Mouse (Mus musculus) neural tube, embryonic 15.5 days (tissue): ENCODE data around the gene Gfpt2. TPM values are rescaled to one million over a fixed set of nuclear protein-coding genes. Genes with fewer than 3 reads are reported as not detected.

ENCODE experiments used
- ATAC-seq: fragments of 200-750 bp; cut with Nextera tagmentation; 2 replicates; pipeline ENCODE4 v1.8.0; 2017; ENCODE audit warnings: mild to moderate bottlenecking, moderate TSS enrichment, moderate library complexity; ENCODE audit not compliant: low FRiP score
- H3K27ac ChIP-seq: fragments of 300-500 bp; sonication (generic); replicated peaks from 2 replicates; pipeline ENCODE4 v1.5.1; 2015; ENCODE audit warnings: mild to moderate bottlenecking, inconsistent platforms
- H3K27me3 ChIP-seq: fragments of 300-500 bp; sonication (generic); replicated peaks from 2 replicates; pipeline ENCODE4 v1.6.1; 2015; ENCODE audit warnings: inconsistent platforms
- H3K36me3 ChIP-seq: fragments of 300-500 bp; sonication (generic); 2 replicates; pipeline ENCODE4 v1.6.1; 2015; ENCODE audit warnings: inconsistent platforms
- H3K4me1 ChIP-seq: fragments of 300-500 bp; sonication (generic); 2 replicates; pipeline ENCODE4 v1.6.1; 2015; ENCODE audit warnings: inconsistent platforms
- H3K4me2 ChIP-seq: fragments of 300-500 bp; sonication (generic); 2 replicates; pipeline ENCODE4 v1.6.1; 2015; ENCODE audit warnings: inconsistent platforms, mild to moderate bottlenecking, moderate library complexity
- H3K4me3 ChIP-seq: fragments of 300-500 bp; sonication (generic); replicated peaks from 2 replicates; pipeline ENCODE4 v1.5.1; 2015; ENCODE audit warnings: mild to moderate bottlenecking, inconsistent platforms
- H3K9ac ChIP-seq: fragments of 300-500 bp; sonication (generic); replicated peaks from 2 replicates; pipeline ENCODE4 v1.6.1; 2015; ENCODE audit warnings: mild to moderate bottlenecking, inconsistent platforms
- H3K9me3 ChIP-seq: fragments of 300-500 bp; sonication (generic); replicated peaks from 2 replicates; pipeline ENCODE4 v1.6.1; 2016; ENCODE audit warnings: inconsistent platforms
- WGBS: fragments of 180-500 bp; shearing (Covaris S2); methylation state at CpG from one replicate; pipeline ENCODE4 v1.1.7; 2015; ENCODE audit warnings: mixed read lengths; 5-methylcytosine and 5-hydroxymethylcytosine counted together
- polyA plus RNA-seq: library from polyadenylated mRNA; unstranded; fragments of >200 nt; fragmentation: Nextera tagmentation; extraction: Ambion mirVana; gene quantifications from 2 replicates; pipeline ENCODE4 v1.2.1, GENCODE M21; 2015

The Gfpt2 gene
- polyA plus RNA-seq, 1 experiment from 2014 or later, result 5.3 TPM

GRCm38 (mm10) chr11:49822337-49822736 is 28.4 kb downstream of the Gfpt2 start:
- ATAC-seq, result no peak
- Histone ChIP-seq H3K36me3 (peaks cover 23% of the 10 kb centered on the region), H3K4me1 (no peaks in the 10 kb centered on the region), H3K27ac (no peak overlapping the region), H3K27me3 (no peaks in the 10 kb centered on the region), H3K4me3 (no peak overlapping the region), H3K9me3 (no peaks in the 10 kb centered on the region), H3K9ac (no peak overlapping the region), H3K4me2 (no peak overlapping the region)
- 97% methylated on average over 2 of the region's 2 CpGs for WGBS

GRCm38 (mm10) chr11:49824896-49825295 is 30.9 kb downstream of the Gfpt2 start:
- Histone ChIP-seq H3K27me3 (no peaks in the 10 kb centered on the region), H3K4me3 (no peak overlapping the region), H3K27ac (no peak overlapping the region), H3K4me1 (no peaks in the 10 kb centered on the region), H3K9me3 (no peaks in the 10 kb centered on the region), H3K36me3 (peaks cover 23% of the 10 kb centered on the region), H3K4me2 (no peak overlapping the region), H3K9ac (no peak overlapping the region)
- no peak for ATAC-seq
- 50% methylated on average over 2 of the region's 2 CpGs for WGBS

- Histone ChIP-seq H3K36me3 (peaks cover 23% of the 10 kb centered on the region), H3K9me3 (no peaks in the 10 kb centered on the region), H3K27me3 (no peaks in the 10 kb centered on the region), H3K27ac (no peak overlapping the region), H3K4me3 (no peak overlapping the region), H3K4me2 (no peak overlapping the region), H3K9ac (no peak overlapping the region), H3K4me1 (no peaks in the 10 kb centered on the region)
- 29% methylated on average over 6 of the region's 6 CpGs for WGBS
- ATAC-seq, result no peak
Measured at GRCm38 (mm10) chr11:49827243-49827642, 33.3 kb downstream of the Gfpt2 start.

- Histone ChIP-seq H3K27me3 (no peaks in the 10 kb centered on the region), H3K9ac (no peak overlapping the region), H3K27ac (no peak overlapping the region), H3K36me3 (peaks cover 12% of the 10 kb centered on the region), H3K9me3 (no peaks in the 10 kb centered on the region), H3K4me2 (no peak overlapping the region), H3K4me3 (no peak overlapping the region), H3K4me1 (no peaks in the 10 kb centered on the region)
- no peak for ATAC-seq
- WGBS, result 87% methylated on average over 7 of the region's 7 CpGs
Measured at GRCm38 (mm10) chr11:49829176-49829745, 35.3 kb downstream of the Gfpt2 start.

- no peaks in the 10 kb centered on the region for H3K4me1 ChIP-seq
- H3K36me3 ChIP-seq, result peaks cover 12% of the 10 kb centered on the region
- WGBS, result 80% methylated on average over 12 of the region's 12 CpGs
- no peak for ATAC-seq
- no peak overlapping the region for H3K4me2 ChIP-seq
- no peaks in the 10 kb centered on the region for H3K27me3 ChIP-seq
- H3K9me3 ChIP-seq, result no peaks in the 10 kb centered on the region
- no peak overlapping the region for H3K27ac ChIP-seq
- H3K4me3 ChIP-seq, result no peak overlapping the region
- H3K9ac ChIP-seq, result no peak overlapping the region
Measured at GRCm38 (mm10) chr11:49831980-49832379, 38.0 kb downstream of the Gfpt2 start.

GRCm38 (mm10) chr11:49832962-49833361 is 39.0 kb downstream of the Gfpt2 start:
- Histone ChIP-seq H3K4me1 (no peaks in the 10 kb centered on the region), H3K9ac (no peak overlapping the region), H3K4me2 (no peak overlapping the region), H3K9me3 (no peaks in the 10 kb centered on the region), H3K27me3 (no peaks in the 10 kb centered on the region), H3K4me3 (no peak overlapping the region), H3K36me3 (peaks cover 14% of the 10 kb centered on the region), H3K27ac (no peak overlapping the region)
- no peak for ATAC-seq
- 91% methylated on average over 5 of the region's 5 CpGs for WGBS

GRCm38 (mm10) chr11:49834248-49834647 is 40.3 kb downstream of the Gfpt2 start:
- H3K4me2 ChIP-seq, result no peak overlapping the region
- H3K9ac ChIP-seq, result no peak overlapping the region
- no peaks in the 10 kb centered on the region for H3K27me3 ChIP-seq
- H3K4me1 ChIP-seq, result no peaks in the 10 kb centered on the region
- no peak for ATAC-seq
- no peak overlapping the region for H3K4me3 ChIP-seq
- no peak overlapping the region for H3K27ac ChIP-seq
- H3K36me3 ChIP-seq, result peaks cover 14% of the 10 kb centered on the region
- WGBS, result 95% methylated on average over 6 of the region's 6 CpGs
- H3K9me3 ChIP-seq, result no peaks in the 10 kb centered on the region

- ATAC-seq, result no peak
- no peak overlapping the region for H3K4me2 ChIP-seq
- no peak overlapping the region for H3K27ac ChIP-seq
- no peaks in the 10 kb centered on the region for H3K9me3 ChIP-seq
- H3K9ac ChIP-seq, result no peak overlapping the region
- H3K4me1 ChIP-seq, result no peaks in the 10 kb centered on the region
- H3K36me3 ChIP-seq, result peaks cover 14% of the 10 kb centered on the region
- H3K27me3 ChIP-seq, result no peaks in the 10 kb centered on the region
- WGBS, result 95% methylated on average over 11 of the region's 11 CpGs
- H3K4me3 ChIP-seq, result no peak overlapping the region
Measured at GRCm38 (mm10) chr11:49835257-49835956, 41.4 kb downstream of the Gfpt2 start.

- H3K9me3 ChIP-seq, result no peaks in the 10 kb centered on the region
- no peak overlapping the region for H3K9ac ChIP-seq
- no peak for ATAC-seq
- H3K4me1 ChIP-seq, result no peaks in the 10 kb centered on the region
- H3K4me3 ChIP-seq, result no peak overlapping the region
- H3K4me2 ChIP-seq, result no peak overlapping the region
- H3K36me3 ChIP-seq, result peaks cover 14% of the 10 kb centered on the region
- WGBS, result 53% methylated on average over 13 of the region's 13 CpGs
- no peaks in the 10 kb centered on the region for H3K27me3 ChIP-seq
- H3K27ac ChIP-seq, result no peak overlapping the region
Measured at GRCm38 (mm10) chr11:49837717-49838407, 43.9 kb downstream of the Gfpt2 start.

- no peak overlapping the region for H3K4me3 ChIP-seq
- no peak overlapping the region for H3K9ac ChIP-seq
- 0 out of 2 replicates have a peak, but pooled peaks cover 5% of the 10 kb centered on the region for H3K36me3 ChIP-seq
- H3K27ac ChIP-seq, result no peak overlapping the region
- WGBS, result 100% methylated on average over 1 of the region's 1 CpGs
- no peaks in the 10 kb centered on the region for H3K27me3 ChIP-seq
- ATAC-seq, result no peak
- H3K4me2 ChIP-seq, result no peak overlapping the region
- H3K4me1 ChIP-seq, result peaks cover 2% of the 10 kb centered on the region
- no peaks in the 10 kb centered on the region for H3K9me3 ChIP-seq
Measured at GRCm38 (mm10) chr11:49840666-49841065, 46.7 kb downstream of the Gfpt2 start.

GRCm38 (mm10) chr11:49841886-49842285 is 47.9 kb downstream of the Gfpt2 start:
- no peak overlapping the region for H3K4me2 ChIP-seq
- 0 out of 2 replicates have a peak, but pooled peaks cover 2% of the 10 kb centered on the region for H3K36me3 ChIP-seq
- H3K27me3 ChIP-seq, result no peaks in the 10 kb centered on the region
- no peaks in the 10 kb centered on the region for H3K9me3 ChIP-seq
- no peak for ATAC-seq
- no peak overlapping the region for H3K4me3 ChIP-seq
- H3K4me1 ChIP-seq, result peaks cover 9% of the 10 kb centered on the region
- H3K27ac ChIP-seq, result no peak overlapping the region
- 80% methylated on average over 1 of the region's 1 CpGs for WGBS
- H3K9ac ChIP-seq, result no peak overlapping the region

GRCm38 (mm10) chr11:49842718-49843117 is 48.7 kb downstream of the Gfpt2 start:
- Histone ChIP-seq H3K4me2 (no peak overlapping the region), H3K4me3 (no peak overlapping the region), H3K27ac (no peak overlapping the region), H3K27me3 (no peaks in the 10 kb centered on the region), H3K4me1 (peaks cover 14% of the 10 kb centered on the region), H3K9me3 (no peaks in the 10 kb centered on the region), H3K9ac (no peak overlapping the region), H3K36me3 (no peaks in the 10 kb centered on the region)
- ATAC-seq, result no peak
- 46% methylated on average over 3 of the region's 3 CpGs for WGBS
